In genomic region chr4:151972221-151972967, GRCm38 (mm10) we compare ENCODE assay signal across 9 mouse cellular contexts. TPM values are rescaled to one million over a fixed set of nuclear protein-coding genes. Genes with fewer than 3 reads are reported as not detected.
DNase-seq lines count a peak whose midpoint lies in the region; ATAC-seq and TF ChIP-seq lines count a peak whose summit lies in the region.
"Had no signal": no experiment of that assay in that cellular context is flagged by ENCODE, and none has a peak within 500 bp of the region (broad histone marks: within the 10 kb centered on the region; RNA-seq: fewer than 3 reads in every experiment).

No protein-coding gene starts in this region.

- DNase-seq in kidney, postnatal 0 days (ENCODE audit: low spot score), result peak; percentile 69
- no peak for DNase-seq in kidney, adult 9 months
- DNase-seq in CH12.LX (ENCODE audit: extremely low read depth) (peak; percentile 42), ZHBTc4 (ENCODE audit: low read depth, low spot score) (peak; percentile 81)
- DNase-seq in lung, postnatal 0 days (ENCODE audit: low spot score), result peak; percentile 44
- no peak for DNase-seq in layer of hippocampus, postnatal 25 days (ENCODE audit: extremely low spot score in 1 of 2, low spot score in 1 of 2)
- no peak for DNase-seq in gastrocnemius, postnatal 25 days

- no peak overlapping the region for H3K4me3 ChIP-seq in kidney, postnatal 0 days (replicated peaks; ENCODE audit: low read depth, low read length)
- no peak overlapping the region for H3K4me3 ChIP-seq in CH12.LX (replicated peaks in 1 of 3; ENCODE audit: low read depth in 2 of 3, low read length in 2 of 3, poor library complexity in 1 of 3)
- no peak overlapping the region for H3K4me3 ChIP-seq in lung, postnatal 0 days (ENCODE audit: low read depth, low read length)
- H3K4me3 ChIP-seq: embryonic facial prominence, embryonic 15.5 days; limb, embryonic 13.5 days had no signal

- no peak overlapping the region for H3K4me2 ChIP-seq in kidney, postnatal 0 days (ENCODE audit: low read length)
- H3K4me2 ChIP-seq in CH12.LX (ENCODE audit: insufficient read depth, low read depth, poor library complexity, severe bottlenecking), result no peak overlapping the region
- no peak overlapping the region for H3K4me2 ChIP-seq in lung, postnatal 0 days (replicated peaks; ENCODE audit: low read depth, low read length)
- H3K4me2 ChIP-seq: embryonic facial prominence, embryonic 15.5 days; limb, embryonic 13.5 days had no signal

- no peak for ATAC-seq in kidney, postnatal 0 days (replicated peaks; ENCODE audit: low FRiP score, low read depth)
- no peak for ATAC-seq in lung, postnatal 0 days

- TF ChIP-seq POLR2A in CH12.LX (IDR thresholded peaks at IDR 0.05; ENCODE audit: low read depth, low read length), result no peak

- no peaks in the 10 kb centered on the region for H3K79me2 ChIP-seq in CH12.LX (replicated peaks; ENCODE audit: control insufficient read depth, extremely low read depth, insufficient read depth, poor library complexity, severe bottlenecking)

- H3K9me3 ChIP-seq in kidney, postnatal 0 days (replicated peaks; ENCODE audit: low read length), result no peaks in the 10 kb centered on the region
- H3K9me3 ChIP-seq in CH12.LX (replicated peaks; ENCODE audit: low read length), result peaks cover 5% of the 10 kb centered on the region
- H3K9me3 ChIP-seq in lung, postnatal 0 days (ENCODE audit: low read length), result no peaks in the 10 kb centered on the region
- H3K9me3 ChIP-seq: embryonic facial prominence, embryonic 15.5 days had no signal

- no peak overlapping the region for H3K9ac ChIP-seq in kidney, postnatal 0 days (ENCODE audit: low read depth, low read length)
- no peak overlapping the region for H3K9ac ChIP-seq in CH12.LX (ENCODE audit: insufficient read depth, low read depth)
- H3K9ac ChIP-seq in lung, postnatal 0 days (replicated peaks; ENCODE audit: low read depth), result no peak overlapping the region
- H3K9ac ChIP-seq: embryonic facial prominence, embryonic 15.5 days; limb, embryonic 13.5 days had no signal

- no peaks in the 10 kb centered on the region for H3K27me3 ChIP-seq in kidney, postnatal 0 days (ENCODE audit: insufficient read depth, low read length)
- H3K27me3 ChIP-seq in CH12.LX (replicated peaks), result no peaks in the 10 kb centered on the region
- H3K27me3 ChIP-seq in lung, postnatal 0 days (replicated peaks; ENCODE audit: insufficient read depth, low read length), result no peaks in the 10 kb centered on the region
- H3K27me3 ChIP-seq: embryonic facial prominence, embryonic 15.5 days; limb, embryonic 13.5 days had no signal

- no peak overlapping the region for H3K27ac ChIP-seq in kidney, postnatal 0 days
- H3K27ac ChIP-seq in CH12.LX (ENCODE audit: insufficient read depth, low read depth), result no peak overlapping the region
- H3K27ac ChIP-seq in lung, postnatal 0 days (ENCODE audit: low read length), result no peak overlapping the region
- H3K27ac ChIP-seq: embryonic facial prominence, embryonic 15.5 days; limb, embryonic 13.5 days had no signal

- peaks cover 27% of the 10 kb centered on the region for H3K36me3 ChIP-seq in kidney, postnatal 0 days (ENCODE audit: insufficient read depth, low read length)
- peaks cover 74 to 91% of the 10 kb centered on the region in 2 experiments for H3K36me3 ChIP-seq in CH12.LX (replicated peaks in 1 of 2; ENCODE audit: control insufficient read depth in 1 of 2, insufficient read depth in 1 of 2, low read length in 1 of 2)
- H3K36me3 ChIP-seq in lung, postnatal 0 days (ENCODE audit: insufficient read depth, low read length), result peaks cover 12% of the 10 kb centered on the region

- TF ChIP-seq EP300 in CH12.LX (IDR thresholded peaks at IDR 0.05; ENCODE audit: low read length), result no peak
- no peak for TF ChIP-seq EP300 in lung, postnatal 0 days (IDR thresholded peaks at IDR 0.05)

- TF ChIP-seq RAD21 in CH12.LX (IDR thresholded peaks at IDR 0.05; ENCODE audit: low read depth, low read length), result no peak

- in situ Hi-C loops in CH12.LX (cut with MboI; ENCODE audit: low pct_ligation_motif_present, low pct_unique_long_range_greater_than_20kb, low sequenced_read_pairs), result no loop called here

- 65% methylated on average over 10 of the region's 10 CpGs for whole genome bisulfite sequencing in kidney, postnatal 0 days
- 63% methylated on average over 10 of the region's 10 CpGs for WGBS in lung, postnatal 0 days

- dilution Hi-C loops in CH12.LX (cut with MboI; ENCODE audit: extremely low pct_ligation_motif_present, extremely low pct_unique_long_range_greater_than_20kb, low sequenced_read_pairs), result no loop called here

- H3K4me1 ChIP-seq in kidney, postnatal 0 days (replicated peaks; ENCODE audit: insufficient read depth, low read length), result no peaks in the 10 kb centered on the region
- no peaks in the 10 kb centered on the region for H3K4me1 ChIP-seq in CH12.LX (ENCODE audit: control insufficient read depth in 1 of 2, insufficient read depth in 2 of 2)
- H3K4me1 ChIP-seq in lung, postnatal 0 days (ENCODE audit: insufficient read depth, low read depth, low read length), result no peaks in the 10 kb centered on the region
- H3K4me1 ChIP-seq: embryonic facial prominence, embryonic 15.5 days; limb, embryonic 13.5 days had no signal

- TF ChIP-seq CTCF in kidney, postnatal 0 days (IDR thresholded peaks at IDR 0.05; ENCODE audit: low read depth), result peak; percentile 71
- peak; percentile 58 to 72 for TF ChIP-seq CTCF in CH12.LX (conservative IDR thresholded peaks at IDR 0.05 in 1 of 2, IDR thresholded peaks at IDR 0.05 in 1 of 2; ENCODE audit: low read depth in 2 of 2, low read length in 2 of 2)
- peak; percentile 72 for TF ChIP-seq CTCF in lung, postnatal 0 days (IDR thresholded peaks at IDR 0.05)

TF ChIP-seq in CH12.LX, 34 proteins besides CTCF, POLR2A, EP300 and RAD21 (continues in another document):
- TF ChIP-seq IRF4 (IDR thresholded peaks at IDR 0.05; ENCODE audit: low read depth, low read length) (no peak), KAT2A (IDR thresholded peaks at IDR 0.05; ENCODE audit: insufficient replicate concordance, low read length) (no peak), SMC3 (IDR thresholded peaks at IDR 0.05; ENCODE audit: low read depth, low read length) (no peak), USF2 (conservative IDR thresholded peaks at IDR 0.05; ENCODE audit: low read depth, low read length) (no peak), MAFK (IDR thresholded peaks at IDR 0.05; ENCODE audit: insufficient replicate concordance, low read length) (no peak), RCOR1 (conservative IDR thresholded peaks at IDR 0.05; ENCODE audit: low read depth, low read length) (no peak), CHD1 (IDR thresholded peaks at IDR 0.05; ENCODE audit: low read depth, low read length) (no peak), ZC3H11A (IDR thresholded peaks at IDR 0.05; ENCODE audit: low read depth, low read length) (no peak), POLR2AphosphoS2 (IDR thresholded peaks at IDR 0.05; ENCODE audit: low read depth, low read length) (no peak), UBTF (IDR thresholded peaks at IDR 0.05; ENCODE audit: low read depth, low read length) (no peak), JUND (conservative IDR thresholded peaks at IDR 0.05; ENCODE audit: low read depth, low read length) (no peak), ZNF384 (IDR thresholded peaks at IDR 0.05; ENCODE audit: low read depth, low read length) (no peak), ZMIZ1 (IDR thresholded peaks at IDR 0.05; ENCODE audit: low read depth, low read length) (no peak), BHLHE40 (IDR thresholded peaks at IDR 0.05; ENCODE audit: low read depth, low read length) (no peak), TBP (conservative IDR thresholded peaks at IDR 0.05; ENCODE audit: low read depth, low read length) (no peak)

RNA-seq across cellular contexts. Expression of gene Thap3, which starts 16.4 kb away (rescaled TPM):
- 34.5 and 35.1 TPM in 2 replicates for polyA plus RNA-seq in kidney, postnatal 0 days (2015; fragmentation: Nextera tagmentation; extraction: Ambion mirVana)
- total RNA-seq in CH12.LX (2012; rRNA removed) (20.0 and 27.6 TPM in 2 replicates), CH12.LX (2014; rRNA removed) (10.1 and 12.8 TPM in 2 replicates)
- polyA plus RNA-seq in CH12.LX (2012; ENCODE audit: insufficient read length, low read depth), result 11.0 and 11.7 TPM in 2 replicates
- polyA plus RNA-seq in lung, postnatal 0 days (2015; fragmentation: Nextera tagmentation; extraction: Ambion mirVana), result 31.0 and 33.3 TPM in 2 replicates
- total RNA-seq in layer of hippocampus, postnatal 25 days (2021), result 10 to 100 TPM; 24.3 to 25.5 TPM
- 10 to 100 TPM; 27.5 to 29.3 TPM for total RNA-seq in gastrocnemius, postnatal 25 days (2021)

RNA-seq across cellular contexts. Expression of gene Phf13, which starts 23.7 kb away (rescaled TPM):
- polyA plus RNA-seq in kidney, postnatal 0 days (2015; fragmentation: Nextera tagmentation; extraction: Ambion mirVana), result 23.6 and 23.7 TPM in 2 replicates
- total RNA-seq in CH12.LX (2012; rRNA removed), result 4.9 and 5.0 TPM in 2 replicates
- total RNA-seq in CH12.LX (2014; rRNA removed), result 1.9 and 2.1 TPM in 2 replicates
- 3.9 and 4.9 TPM in 2 replicates for polyA plus RNA-seq in CH12.LX (2012; ENCODE audit: insufficient read length, low read depth)
- 18.0 TPM in 2 replicates for polyA plus RNA-seq in lung, postnatal 0 days (2015; fragmentation: Nextera tagmentation; extraction: Ambion mirVana)
- total RNA-seq in layer of hippocampus, postnatal 25 days (2021), result 10 to 100 TPM; 11.7 to 12.5 TPM
- total RNA-seq in gastrocnemius, postnatal 25 days (2021), result 1 to 10 TPM; 2.8 to 3.4 TPM

RNA-seq across cellular contexts. Expression of gene Klhl21, which starts 36.2 kb away (rescaled TPM):
- 10.7 and 11.2 TPM in 2 replicates for polyA plus RNA-seq in kidney, postnatal 0 days (2015; fragmentation: Nextera tagmentation; extraction: Ambion mirVana)
- total RNA-seq in CH12.LX (2012; rRNA removed), result 7.1 and 9.5 TPM in 2 replicates
- 4.4 and 4.9 TPM in 2 replicates for total RNA-seq in CH12.LX (2014; rRNA removed)
- 9.1 and 9.4 TPM in 2 replicates for polyA plus RNA-seq in CH12.LX (2012; ENCODE audit: insufficient read length, low read depth)
- polyA plus RNA-seq in lung, postnatal 0 days (2015; fragmentation: Nextera tagmentation; extraction: Ambion mirVana), result 13.4 and 13.7 TPM in 2 replicates
- 10 to 100 TPM; 19.1 to 20.7 TPM for total RNA-seq in layer of hippocampus, postnatal 25 days (2021)
- 10 to 100 TPM; 56.9 to 66.5 TPM for total RNA-seq in gastrocnemius, postnatal 25 days (2021)

RNA-seq across cellular contexts. Expression of gene Dnajc11, which starts 38.9 kb away (rescaled TPM):
- polyA plus RNA-seq in kidney, postnatal 0 days (2015; fragmentation: Nextera tagmentation; extraction: Ambion mirVana), result 48.4 and 56.1 TPM in 2 replicates
- total RNA-seq in CH12.LX (2012; rRNA removed), result 63.5 and 81.2 TPM in 2 replicates
- 73.7 and 75.6 TPM in 2 replicates for total RNA-seq in CH12.LX (2014; rRNA removed)
- polyA plus RNA-seq in CH12.LX (2012; ENCODE audit: insufficient read length, low read depth), result 102 and 133 TPM in 2 replicates
- polyA plus RNA-seq in lung, postnatal 0 days (2015; fragmentation: Nextera tagmentation; extraction: Ambion mirVana), result 23.0 and 24.9 TPM in 2 replicates
- 10 to 100 TPM; 62.7 to 69.7 TPM for total RNA-seq in layer of hippocampus, postnatal 25 days (2021)
- 10 to 100 TPM; 59.3 to 68.8 TPM for total RNA-seq in gastrocnemius, postnatal 25 days (2021)

RNA-seq across cellular contexts. Expression of gene Zbtb48, which starts 55.1 kb away (rescaled TPM):
- 14.4 and 16.3 TPM in 2 replicates for polyA plus RNA-seq in kidney, postnatal 0 days (2015; fragmentation: Nextera tagmentation; extraction: Ambion mirVana)
- total RNA-seq in CH12.LX (2012; rRNA removed) (7.4 and 10.5 TPM in 2 replicates), CH12.LX (2014; rRNA removed) (8.6 and 10.5 TPM in 2 replicates)
- polyA plus RNA-seq in CH12.LX (2012; ENCODE audit: insufficient read length, low read depth), result 13.6 and 14.0 TPM in 2 replicates
- polyA plus RNA-seq in lung, postnatal 0 days (2015; fragmentation: Nextera tagmentation; extraction: Ambion mirVana), result 13.2 and 13.7 TPM in 2 replicates
- 10 to 100 TPM; 11.0 to 15.8 TPM for total RNA-seq in layer of hippocampus, postnatal 25 days (2021)
- 1 to 10 TPM; 2.5 TPM for total RNA-seq in gastrocnemius, postnatal 25 days (2021)

Comparison
In these comparisons a context has a peak if more than half of its experiments do, and no peak if none do; other contexts are left out.
1. DNase-seq: peak in kidney, postnatal 0 days (single experiment), CH12.LX (single experiment), ZHBTc4 (single experiment) and lung, postnatal 0 days (single experiment); none in kidney, adult 9 months (single experiment), layer of hippocampus, postnatal 25 days (0 of 2) and gastrocnemius, postnatal 25 days (single experiment).
2. Peak in every context shown above with its lines, with median percentiles within 50 percentile points of each other: CTCF ChIP-seq.